Mouse (Mus musculus) left cerebral cortex, adult 2 months (tissue): ENCODE measurements around the gene Znrf4. TPM values are rescaled to one million over a fixed set of nuclear protein-coding genes. Genes with fewer than 3 reads are reported as not detected.

Source experiments
- DNase-seq, 2 experiments: peaks; one replicate each; pipeline ENCODE4 v3.0.0; 2021 to 2022; ENCODE audit warnings: low spot score in 2 of 2, mixed read lengths in 1 of 2; ENCODE audit errors: extremely low spot score in 1 of 2
- H3K27ac ChIP-seq: fragments of 200-600 bp; 2 replicates; pipeline ENCODE4 v1.8.1; 2022
- H3K4me3 ChIP-seq: fragments of 200-600 bp; 2 replicates; pipeline ENCODE4 v1.8.1; 2022
- CTCF ChIP-seq: fragments of 200-600 bp; IDR thresholded peaks from 2 replicates; pipeline ENCODE4 v1.8.1; 2022; ENCODE audit warnings: antibody characterized with exemption, mild to moderate bottlenecking, moderate library complexity
- intact Hi-C: fragments of 180-260 bp; cut with DNase I; formaldehyde crosslinking; loops from one replicate; pipeline ENCODE4 v1.15.1; 2025
- total RNA-seq, 2 experiments: library from RNA; stranded (reverse); gene quantifications; 2 replicates each; pipeline ENCODE4 v1.2.3; 2021

The Znrf4 gene
- total RNA-seq, 2 experiments from 2014 or later, result not detected

- peak in 1 of 2 experiments; percentile 9 for DNase-seq
- no peak overlapping the region for H3K27ac ChIP-seq
- no peak for TF ChIP-seq CTCF
- H3K4me3 ChIP-seq, result no peak overlapping the region
- intact Hi-C loops, result no loop called here
These were observed 3.6 kb upstream of the Znrf4 start for GRCm38 (mm10) chr17:56515690-56516410.

GRCm38 (mm10) chr17:56514916-56515315 is 2.7 kb upstream of the Znrf4 start:
- peak in 1 of 2 experiments; percentile 8 for DNase-seq
- TF ChIP-seq CTCF, result no peak
- Histone ChIP-seq H3K27ac (no peak overlapping the region), H3K4me3 (no peak overlapping the region)
- intact Hi-C loops, result no loop called here

DNA sequence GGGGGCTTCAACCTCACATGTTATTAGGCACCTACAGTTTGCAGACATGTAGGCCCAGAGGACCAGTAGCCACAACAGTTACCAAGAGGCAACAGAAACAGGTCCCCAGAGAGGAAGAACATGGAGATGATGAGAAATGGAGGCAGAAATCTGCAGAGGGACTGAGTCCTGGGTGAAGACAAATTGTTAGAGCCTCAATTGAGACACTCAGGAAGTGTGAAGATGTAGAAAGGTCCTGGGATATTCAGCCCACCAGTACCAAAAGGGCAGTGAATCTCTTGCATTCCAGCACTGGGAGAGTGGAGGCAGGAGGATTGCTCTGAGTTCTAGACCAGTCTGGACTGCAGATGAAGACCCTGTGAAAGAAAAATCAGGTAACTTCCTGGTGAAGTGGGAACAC is 2.1 kb upstream of the Znrf4 start:
- Histone ChIP-seq H3K4me3 (no peak overlapping the region), H3K27ac (no peak overlapping the region)
- no peak for DNase-seq
- TF ChIP-seq CTCF, result no peak
- intact Hi-C loops, result no loop called here

DNA sequence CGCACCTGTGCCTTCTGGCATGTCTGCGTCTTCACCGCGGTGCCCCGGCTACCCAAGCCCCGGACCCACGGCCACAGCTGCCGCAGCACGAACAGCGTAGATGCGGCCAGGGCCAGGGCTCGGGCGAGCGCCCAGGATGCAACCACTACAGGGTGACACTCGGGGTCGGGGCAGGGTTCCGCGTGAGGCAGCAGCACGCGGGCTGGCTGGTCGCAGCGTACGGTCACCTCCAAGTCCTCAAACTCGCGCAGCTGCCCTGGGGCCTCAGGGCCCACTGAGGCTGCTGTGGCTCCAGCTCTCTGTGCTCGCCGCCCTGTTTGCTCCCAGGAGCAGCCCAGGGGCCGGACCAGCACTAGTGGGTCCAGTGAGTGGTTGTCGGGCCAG is 532 bp downstream of the Znrf4 start:
- Histone ChIP-seq H3K27ac (no peak overlapping the region), H3K4me3 (no peak overlapping the region)
- peak in 1 of 2 experiments; percentile 11 for DNase-seq
- TF ChIP-seq CTCF, result no peak
- intact Hi-C loops, result no loop called here

DNA sequence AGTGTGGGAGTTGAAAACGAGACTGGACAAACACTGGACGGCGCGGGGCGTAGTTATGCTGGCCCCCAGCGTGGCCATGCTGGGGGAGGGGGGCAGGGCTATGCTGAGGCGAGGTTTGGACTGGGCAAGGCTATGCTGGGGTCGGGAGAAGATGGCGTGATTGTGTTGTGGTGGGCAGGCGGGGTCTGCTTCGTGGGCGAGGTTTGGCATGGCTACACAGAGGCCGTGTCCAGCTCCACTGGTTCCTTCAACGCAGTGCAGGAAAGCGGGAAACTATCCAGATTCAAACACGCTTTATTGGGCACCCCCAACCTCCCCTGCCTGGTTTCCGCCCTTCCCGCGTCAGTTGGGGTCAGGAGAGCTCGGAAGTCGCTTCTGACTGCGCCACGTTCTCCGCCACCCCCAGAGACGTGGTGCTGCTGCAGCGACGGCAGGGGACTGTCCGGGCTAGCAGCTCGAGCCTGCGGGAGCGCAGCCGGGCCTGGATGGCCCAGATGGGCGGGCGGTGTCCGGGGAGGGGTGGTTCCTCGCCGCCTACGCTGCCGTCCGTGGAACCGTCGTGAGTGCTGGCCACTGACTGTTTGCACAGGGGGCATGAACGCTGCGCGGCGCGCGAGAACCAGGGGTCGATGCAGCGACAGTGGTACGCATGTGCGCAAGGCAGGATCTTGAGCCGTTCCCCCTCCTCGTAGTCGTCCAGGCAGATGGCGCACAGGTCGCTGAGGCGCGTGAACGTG is 1.1 kb downstream of the Znrf4 start:
- Histone ChIP-seq H3K27ac (no peak overlapping the region), H3K4me3 (no peak overlapping the region; the same call in 1 of the 2 replicates)
- intact Hi-C loops, result no loop called here
- peak in 1 of 2 experiments; percentile 10 for DNase-seq
- TF ChIP-seq CTCF, result no peak

DNA sequence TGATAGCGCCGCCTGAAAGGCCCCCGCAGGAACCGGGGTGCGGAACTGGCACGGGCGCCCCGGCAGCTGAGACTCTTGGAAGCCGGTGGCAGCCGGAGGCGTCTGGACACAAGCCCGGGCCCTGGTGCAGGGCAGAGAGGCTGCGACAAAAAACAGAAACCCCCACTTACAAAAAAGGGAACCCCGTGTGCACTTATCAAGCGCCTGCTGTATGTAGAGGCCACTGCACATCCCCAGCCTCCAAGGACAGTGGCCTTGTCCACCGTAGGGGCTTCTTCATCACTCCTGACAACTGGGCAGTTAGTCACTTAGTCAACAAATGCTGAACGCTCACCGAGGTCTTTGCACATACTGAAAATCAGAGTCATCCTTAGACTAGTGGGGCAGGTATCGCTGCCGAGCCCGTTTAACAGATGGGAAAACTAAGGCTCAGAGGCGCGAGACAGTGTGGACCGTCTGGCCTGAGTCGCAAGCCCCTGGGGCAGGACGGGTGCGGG is 1.7 kb downstream of the Znrf4 start:
- TF ChIP-seq CTCF, result no peak
- intact Hi-C loops, result no loop called here
- peak in 1 of 2 experiments; percentile 43 for DNase-seq
- no peak overlapping the region for H3K4me3 ChIP-seq
- no peak overlapping the region for H3K27ac ChIP-seq

DNA sequence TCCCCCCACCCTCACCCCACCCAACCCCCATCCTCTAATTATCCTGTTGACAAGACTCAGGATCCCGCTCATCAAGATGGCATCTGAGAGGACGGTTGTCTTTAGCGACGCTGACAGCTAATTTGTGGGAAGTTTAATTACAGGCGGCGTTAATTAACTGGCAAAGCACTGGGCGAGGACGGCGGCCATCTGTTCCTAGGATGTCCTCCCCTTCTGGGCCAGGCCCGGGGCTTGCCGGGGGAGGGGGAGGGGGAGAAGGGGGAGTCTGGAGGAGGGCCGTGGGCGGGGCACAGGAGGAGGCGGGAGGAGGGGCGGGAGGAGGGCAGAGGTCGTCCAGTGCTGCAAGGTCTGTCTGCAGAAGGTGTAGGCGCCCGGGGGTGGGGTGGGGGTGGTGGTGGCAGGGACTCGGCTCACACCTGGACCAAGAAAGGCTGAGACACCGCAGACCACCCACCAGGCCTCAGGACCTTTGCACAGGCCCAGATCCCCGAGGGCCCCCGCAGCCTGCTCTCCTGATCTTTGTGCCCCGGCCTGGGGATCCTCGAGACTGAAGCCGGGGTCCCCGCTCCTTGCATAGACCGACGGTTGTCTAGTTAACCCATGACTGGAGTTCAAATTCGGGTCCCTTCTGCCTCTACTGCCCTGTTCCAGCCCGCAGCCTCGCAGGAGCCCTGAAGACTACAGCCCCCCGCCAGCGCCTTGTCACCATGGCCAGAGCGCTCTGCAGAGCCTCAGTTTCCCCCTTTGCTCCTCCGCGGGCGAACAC is 2.3 kb downstream of the Znrf4 start:
- peak in 1 of 2 experiments; percentile 10 for DNase-seq
- intact Hi-C loops, result no loop called here

DNA sequence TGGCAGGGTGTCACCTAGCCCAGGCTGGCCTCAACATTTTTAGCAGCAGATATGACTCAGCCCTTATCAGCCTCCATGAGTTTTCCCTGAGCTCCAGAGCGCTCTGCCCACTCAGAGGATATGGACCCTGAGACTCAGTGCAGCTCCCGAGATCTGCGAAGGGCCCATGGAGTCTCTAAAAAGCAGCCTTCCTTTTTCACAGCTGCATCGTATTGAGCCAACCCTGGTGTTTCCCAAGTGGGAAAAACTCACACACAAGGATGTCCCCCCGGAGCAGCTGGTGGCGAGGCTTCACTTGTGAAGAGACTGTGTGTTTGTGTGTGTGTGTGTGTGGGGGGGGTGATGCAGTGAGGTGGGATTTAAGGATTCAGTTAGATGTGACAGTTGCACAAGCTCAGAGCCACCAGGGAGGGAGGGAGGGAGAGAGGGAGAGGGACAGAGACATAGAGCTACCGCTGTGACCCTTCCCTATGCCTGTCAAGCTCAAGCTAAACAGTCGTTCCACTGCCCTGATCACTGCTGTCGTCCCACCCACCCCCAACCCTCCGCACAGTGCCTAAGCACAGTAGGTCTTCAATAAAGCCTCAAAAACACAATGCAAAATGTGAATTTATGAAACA is 3.1 kb downstream of the Znrf4 start:
- H3K27ac ChIP-seq, result no peak overlapping the region
- TF ChIP-seq CTCF, result no peak
- no peak overlapping the region for H3K4me3 ChIP-seq
- intact Hi-C loops, result no loop called here
- DNase-seq, result peak in 1 of 2 experiments; percentile 8

More for the DNA sequence above, 2.3 kb downstream of the Znrf4 start:
- no peak overlapping the region for H3K27ac ChIP-seq
- TF ChIP-seq CTCF, result no peak
- no peak overlapping the region for H3K4me3 ChIP-seq

DNA sequence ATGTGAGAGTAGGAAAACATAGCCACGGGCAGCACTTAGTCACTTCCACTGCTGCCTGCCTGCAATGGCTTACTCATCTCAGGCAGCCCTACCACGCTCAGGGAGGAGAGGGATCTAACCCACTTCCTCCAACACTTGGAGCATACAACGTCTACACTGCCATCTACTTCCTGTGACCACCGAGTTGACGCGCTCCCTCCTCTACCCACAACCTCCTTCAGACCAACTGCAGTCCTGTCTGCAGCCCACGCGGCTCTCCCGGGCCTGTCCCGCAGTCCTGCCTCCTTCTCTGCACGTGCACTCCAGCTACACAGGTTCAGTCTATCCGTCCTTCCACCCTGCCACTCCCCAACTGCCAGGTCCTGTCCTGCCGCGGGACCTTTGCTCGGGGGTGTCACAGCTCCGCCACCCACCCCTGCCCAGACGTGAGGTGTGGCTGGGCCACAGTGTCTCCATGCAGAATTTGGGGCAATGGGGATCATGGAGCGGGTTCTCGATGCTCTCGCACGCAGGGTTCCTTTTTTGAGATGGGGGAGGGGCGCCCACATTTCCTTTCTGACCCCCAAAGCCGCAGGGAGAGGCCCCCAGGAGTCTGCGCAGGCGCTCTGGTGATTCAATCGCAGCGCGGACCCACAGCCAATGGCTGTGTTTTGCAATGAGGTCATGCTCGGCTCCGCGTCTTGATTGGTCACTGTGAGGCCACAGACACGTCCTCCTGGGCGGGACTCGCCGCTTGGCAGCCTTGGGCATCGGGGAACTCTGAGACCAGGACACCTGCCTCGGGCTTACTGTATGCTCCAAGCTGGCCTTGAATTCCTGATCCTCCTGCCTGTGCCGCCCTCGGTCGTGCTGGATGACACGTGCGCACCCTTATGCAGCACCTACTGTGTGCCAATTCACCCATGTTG is 4.8 kb downstream of the Znrf4 start:
- DNase-seq, result peak; percentile 95
- intact Hi-C loops, result loop anchor here (1.0 to 2.0 kb wide), 2 partner anchors 13 to 33 kb away; no protein-coding TSS in a partner anchor
- H3K4me3 ChIP-seq, result peak overlapping the region; percentile 51

GRCm38 (mm10) chr17:56506417-56507065 is 5.7 kb downstream of the Znrf4 start:
- no peak overlapping the region for H3K4me3 ChIP-seq
- H3K27ac ChIP-seq, result peak overlapping the region; percentile 40; the same call in 1 of the 2 replicates
- intact Hi-C loops, result loop anchor here (1.0 to 2.0 kb wide), 2 partner anchors 12 to 32 kb away; no protein-coding TSS in a partner anchor
- no peak for TF ChIP-seq CTCF
- no peak for DNase-seq

More for the DNA sequence above, 4.8 kb downstream of the Znrf4 start:
- peak overlapping the region; percentile 98 for H3K27ac ChIP-seq
- no peak for TF ChIP-seq CTCF
